Mouse (Mus musculus): ENCODE measurements at regions not wholly inside any gene's neighbourhood (a gene's known extent, or its start where the extent isn't known, plus 50 kb on each side); places are given as distances from the start of the nearest gene placed in this dataset.

DNA sequence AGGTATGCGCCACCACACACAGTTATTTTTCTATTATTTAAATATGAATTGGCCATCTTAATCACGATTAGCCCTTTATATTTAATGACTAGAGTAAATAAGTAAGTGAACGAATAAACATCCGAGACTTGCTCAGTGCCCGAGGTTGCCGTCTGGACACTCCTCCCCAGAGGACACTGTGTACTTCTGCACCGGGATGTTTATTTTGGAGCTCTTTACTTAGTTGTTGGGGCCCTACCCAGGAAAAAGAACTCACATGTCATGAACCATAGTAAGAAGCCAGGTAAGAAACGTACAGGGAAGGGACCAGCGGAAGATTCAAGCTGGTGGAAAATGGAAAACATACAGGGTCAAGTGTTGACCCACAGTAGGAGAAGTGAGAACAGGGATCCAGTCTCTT, 89.0 kb downstream of the Akr1d1 start:
- Histone ChIP-seq H3K4me2 (ENCODE audit: insufficient read depth, low read depth, poor library complexity, severe bottlenecking) (no peak overlapping the region), H3K4me3 (replicated peaks in 1 of 3; ENCODE audit: low read depth in 2 of 3, low read length in 2 of 3, poor library complexity in 1 of 3) (no peak overlapping the region), H3K27me3 (replicated peaks) (no peaks in the 10 kb centered on the region), H3K36me3 (replicated peaks in 1 of 2; ENCODE audit: control insufficient read depth in 1 of 2, insufficient read depth in 1 of 2, low read length in 1 of 2) (no peaks in the 10 kb centered on the region), H3K9ac (ENCODE audit: insufficient read depth, low read depth) (no peak overlapping the region), H3K79me2 (replicated peaks; ENCODE audit: control insufficient read depth, extremely low read depth, insufficient read depth, poor library complexity, severe bottlenecking) (no peaks in the 10 kb centered on the region), H3K9me3 (replicated peaks; ENCODE audit: low read length) (no peaks in the 10 kb centered on the region), H3K27ac (ENCODE audit: insufficient read depth, low read depth) (no peak overlapping the region), H3K4me1 (ENCODE audit: control insufficient read depth in 1 of 2, insufficient read depth in 2 of 2) (peaks cover 8 to 42% of the 10 kb centered on the region in 2 experiments)
- in situ Hi-C loops (cut with MboI; ENCODE audit: low pct_ligation_motif_present, low pct_unique_long_range_greater_than_20kb, low sequenced_read_pairs) (no loop called here), dilution Hi-C loops (cut with MboI; ENCODE audit: extremely low pct_ligation_motif_present, extremely low pct_unique_long_range_greater_than_20kb, low sequenced_read_pairs) (no loop called here)
- TF ChIP-seq IRF4 (IDR thresholded peaks at IDR 0.05; ENCODE audit: low read depth, low read length) (no peak), UBTF (IDR thresholded peaks at IDR 0.05; ENCODE audit: low read depth, low read length) (no peak), ZNF384 (IDR thresholded peaks at IDR 0.05; ENCODE audit: low read depth, low read length) (no peak), MAFK (IDR thresholded peaks at IDR 0.05; ENCODE audit: insufficient replicate concordance, low read length) (no peak), EP300 (IDR thresholded peaks at IDR 0.05; ENCODE audit: low read length) (no peak), TCF12 (IDR thresholded peaks at IDR 0.05; ENCODE audit: low read depth, low read length) (no peak)
- no peak for DNase-seq (ENCODE audit: extremely low read depth)

DNA sequence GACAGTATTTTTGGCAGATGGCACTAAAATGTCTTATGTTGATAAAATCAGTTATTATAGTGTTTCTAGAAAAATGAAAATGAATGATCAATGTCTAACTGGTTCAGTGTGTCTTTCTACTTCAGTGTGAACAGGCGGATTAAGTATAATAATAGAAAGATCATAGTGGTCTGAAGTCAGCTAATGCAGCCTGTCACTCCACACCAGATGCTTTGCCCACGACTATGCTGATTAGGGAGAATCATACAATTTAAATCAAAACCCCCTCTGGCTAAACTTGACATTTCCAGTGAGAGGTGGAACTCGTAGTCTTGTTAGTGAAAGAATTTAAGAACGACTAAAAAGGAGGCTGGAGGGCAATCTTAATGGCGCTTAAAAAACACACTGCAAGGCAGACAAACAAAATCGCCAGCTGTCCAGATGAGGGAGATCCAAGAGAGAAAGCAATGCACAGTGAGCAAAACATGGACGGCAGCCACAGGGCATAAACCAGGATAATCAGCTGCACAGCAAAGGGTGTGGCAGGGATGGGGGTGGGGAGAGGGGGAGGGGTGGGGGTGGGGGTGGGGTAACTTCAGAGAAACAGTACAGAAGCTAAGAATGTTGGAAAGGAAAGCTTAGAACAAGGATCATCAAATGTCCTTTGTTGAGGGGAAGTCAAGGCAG, 91.5 kb downstream of the Akr1d1 start:
- no peaks in the 10 kb centered on the region for H3K9me3 ChIP-seq (replicated peaks; ENCODE audit: low read length)
- TF ChIP-seq SIN3A (IDR thresholded peaks at IDR 0.05; ENCODE audit: low read length) (no peak), USF1 (IDR thresholded peaks at IDR 0.05; ENCODE audit: low read depth, low read length) (no peak), CHD1 (IDR thresholded peaks at IDR 0.05; ENCODE audit: low read depth, low read length) (no peak), NELFE (IDR thresholded peaks at IDR 0.05; ENCODE audit: low read depth, low read length) (no peak), UBTF (IDR thresholded peaks at IDR 0.05; ENCODE audit: low read depth, low read length) (no peak), ZMIZ1 (IDR thresholded peaks at IDR 0.05; ENCODE audit: low read depth, low read length) (no peak), NRF1 (IDR thresholded peaks at IDR 0.05; ENCODE audit: low read depth, low read length) (no peak), PAX5 (IDR thresholded peaks at IDR 0.05; ENCODE audit: low read length) (no peak), KAT2A (IDR thresholded peaks at IDR 0.05; ENCODE audit: insufficient replicate concordance, low read length) (no peak), RCOR1 (conservative IDR thresholded peaks at IDR 0.05; ENCODE audit: low read depth, low read length) (no peak), EP300 (IDR thresholded peaks at IDR 0.05; ENCODE audit: low read length) (no peak), TCF12 (IDR thresholded peaks at IDR 0.05; ENCODE audit: low read depth, low read length) (no peak), JUN (IDR thresholded peaks at IDR 0.05; ENCODE audit: insufficient read depth, low read depth, low read length) (no peak), ZNF384 (IDR thresholded peaks at IDR 0.05; ENCODE audit: low read depth, low read length) (no peak)

More for the DNA sequence above, 91.5 kb downstream of the Akr1d1 start:
- H3K79me2 ChIP-seq (replicated peaks; ENCODE audit: control insufficient read depth, extremely low read depth, insufficient read depth, poor library complexity, severe bottlenecking) = no peaks in the 10 kb centered on the region
- no peak overlapping the region for H3K27ac ChIP-seq (ENCODE audit: insufficient read depth, low read depth)
- no peak overlapping the region for H3K4me2 ChIP-seq (ENCODE audit: insufficient read depth, low read depth, poor library complexity, severe bottlenecking)
- no peaks in the 10 kb centered on the region for H3K36me3 ChIP-seq (replicated peaks in 1 of 2; ENCODE audit: control insufficient read depth in 1 of 2, insufficient read depth in 1 of 2, low read length in 1 of 2)
- H3K27me3 ChIP-seq (replicated peaks) = no peaks in the 10 kb centered on the region
- H3K4me1 ChIP-seq (ENCODE audit: control insufficient read depth in 1 of 2, insufficient read depth in 2 of 2) = peaks cover 5 to 38% of the 10 kb centered on the region in 2 experiments
- in situ Hi-C loops (cut with MboI; ENCODE audit: low pct_ligation_motif_present, low pct_unique_long_range_greater_than_20kb, low sequenced_read_pairs) (no loop called here), dilution Hi-C loops (cut with MboI; ENCODE audit: extremely low pct_ligation_motif_present, extremely low pct_unique_long_range_greater_than_20kb, low sequenced_read_pairs) (no loop called here)
- no peak overlapping the region for H3K9ac ChIP-seq (ENCODE audit: insufficient read depth, low read depth)
- DNase-seq (ENCODE audit: extremely low read depth) = no peak
- no peak overlapping the region for H3K4me3 ChIP-seq (replicated peaks in 1 of 3; ENCODE audit: low read depth in 2 of 3, low read length in 2 of 3, poor library complexity in 1 of 3)
